Mouse (Mus musculus) lung, postnatal 4 days (tissue): ENCODE results near the gene Iqgap3.

Experiments used
- DNase-seq, 2 experiments: peaks; one replicate each; pipeline ENCODE4 v3.0.0; 2021

Gene Iqgap3

DNA sequence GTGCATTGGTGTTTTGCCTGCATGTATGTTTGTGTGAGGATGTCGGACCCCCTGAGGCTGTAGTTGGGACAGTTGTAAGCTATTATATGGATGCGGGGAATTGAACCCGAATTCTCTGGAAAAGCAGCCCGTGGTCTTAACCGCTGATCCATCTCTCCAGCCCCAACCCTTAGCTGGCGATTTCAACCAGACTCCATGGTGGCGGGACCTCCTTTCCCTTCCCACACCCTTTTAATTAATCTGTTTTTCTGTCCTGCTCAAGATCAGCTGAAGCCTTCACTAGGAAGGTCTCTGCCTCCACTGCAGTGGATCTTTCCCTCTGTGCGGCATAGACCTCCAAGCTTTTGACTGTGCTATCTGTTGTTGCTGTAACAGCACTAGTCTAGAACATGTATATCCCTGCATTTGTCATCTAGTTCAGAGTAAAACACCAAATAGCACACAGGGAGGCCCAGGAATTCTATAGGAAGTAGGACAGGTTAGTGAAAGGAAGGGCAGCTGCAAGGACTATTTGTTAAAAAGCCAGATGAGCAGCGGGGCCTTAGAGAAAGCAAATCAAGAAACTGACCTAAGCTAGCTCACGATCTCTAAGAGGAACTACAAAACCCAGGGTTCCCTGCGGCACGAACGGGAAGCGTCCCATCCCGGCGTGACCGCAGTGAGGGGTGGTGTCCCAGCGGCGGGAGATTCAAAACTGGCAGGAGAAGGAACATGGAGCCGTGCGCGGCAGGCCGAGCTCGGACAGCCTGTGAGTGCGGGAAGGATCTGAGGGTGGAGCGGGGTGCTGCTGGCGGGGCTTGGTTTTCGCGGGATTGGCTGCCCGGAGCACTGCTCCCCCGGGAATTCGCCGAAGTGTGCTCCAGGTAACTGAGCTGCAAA lies at the start of gene Iqgap3:
Iqgap3 (plus strand) TSS at position 627 of the 879 bp plus-strand sequence.
- DNase-seq = peak; percentile 92

DNA sequence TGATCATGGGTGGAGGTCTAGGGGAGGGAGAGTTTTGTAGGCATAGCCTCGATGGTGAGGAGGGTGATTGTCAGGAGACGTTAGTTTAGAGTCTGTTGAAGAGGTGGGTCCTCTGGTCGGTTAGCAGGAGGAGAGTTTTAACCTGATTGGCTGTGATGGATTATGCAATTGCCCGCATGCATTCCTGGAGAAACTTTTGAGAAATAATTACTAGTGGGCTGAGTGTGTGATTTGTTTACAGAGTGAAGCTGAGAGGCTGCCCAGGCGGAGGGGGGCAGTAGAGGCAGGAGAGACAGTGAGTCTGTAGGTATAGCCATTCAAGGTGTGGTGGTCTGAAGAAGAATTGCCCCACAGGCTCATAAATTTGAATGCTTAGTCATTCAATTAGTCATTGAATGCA lies 48.3 kb upstream of the Iqgap3 start:
- DNase-seq = peak; percentile 24 to 65

DNA sequence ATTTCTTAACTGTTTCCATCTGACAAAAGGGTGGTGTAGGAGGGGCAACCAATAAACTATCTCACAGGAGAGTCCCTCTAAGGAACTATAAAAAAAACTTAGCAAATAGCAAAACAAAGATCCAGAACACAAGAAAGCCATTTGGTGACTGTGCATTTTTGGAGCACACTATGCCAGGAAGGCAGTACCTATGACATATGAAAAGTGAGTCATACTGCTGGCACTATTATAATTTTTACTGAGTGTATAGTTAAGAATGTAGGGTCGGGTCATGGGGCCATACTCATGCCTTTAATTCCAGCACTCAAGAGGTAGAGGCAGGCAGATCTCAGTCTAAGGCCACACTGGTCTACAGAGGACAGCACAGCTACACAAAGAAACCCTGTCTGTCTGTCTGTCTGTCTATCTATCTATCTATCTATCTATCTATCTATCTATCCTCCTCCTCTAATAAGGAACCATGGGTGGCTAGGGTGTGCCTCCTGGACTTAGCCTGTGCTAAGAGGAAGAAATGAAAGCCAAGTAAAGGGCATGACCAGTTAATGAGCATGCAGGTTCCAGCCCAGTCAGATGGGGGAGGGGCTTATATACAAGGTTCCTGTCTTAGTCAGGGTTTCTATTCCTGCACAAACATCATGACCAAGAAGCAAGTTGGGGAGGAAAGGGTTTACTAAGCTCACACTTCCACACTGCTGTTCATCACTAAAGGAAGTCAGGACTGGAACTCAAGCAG lies 46.0 kb upstream of the Iqgap3 start:
- no peak for DNase-seq

DNA sequence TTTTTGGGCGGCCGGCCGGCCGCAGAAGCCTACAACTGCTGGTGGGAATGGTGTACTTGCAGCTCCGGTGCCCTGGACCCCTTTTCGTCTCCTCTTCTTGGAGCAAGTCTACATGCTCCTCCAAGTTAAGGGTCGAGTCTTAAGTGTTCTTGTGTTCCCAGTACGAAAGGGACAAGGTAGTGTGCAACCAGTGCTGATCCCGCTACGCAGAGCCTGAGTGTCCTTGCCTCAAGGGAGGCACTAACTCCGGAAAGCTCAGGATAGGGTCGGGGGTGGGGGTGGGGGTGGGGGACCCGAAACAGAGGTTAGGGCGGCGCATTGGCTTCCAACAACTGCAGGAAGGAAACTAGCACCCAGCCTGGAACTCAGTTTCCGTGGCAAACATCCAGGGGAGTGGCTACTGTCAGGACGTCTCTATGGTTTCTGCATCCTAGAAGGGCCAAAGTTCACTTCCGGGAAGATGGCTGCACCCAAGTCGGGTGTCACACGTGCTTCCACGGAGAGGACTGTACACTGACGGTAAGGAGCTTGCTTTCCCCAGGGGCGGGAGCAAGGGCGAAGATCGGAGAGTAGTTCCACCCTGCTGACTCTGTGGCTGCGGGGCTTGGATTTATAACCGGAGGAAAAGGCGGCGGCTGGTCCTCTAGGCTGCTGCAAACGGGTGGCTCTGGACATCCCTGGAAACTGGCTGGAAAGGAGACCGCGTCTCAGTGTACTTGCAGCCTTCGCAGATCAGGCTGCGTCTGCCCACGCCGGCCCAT lies 38.9 kb upstream of the Iqgap3 start, which contains the start of gene Gpatch4:
Gpatch4 (plus strand) TSS at position 448 of the 761 bp plus-strand sequence.
- DNase-seq = peak; percentile 84 to 88

DNA sequence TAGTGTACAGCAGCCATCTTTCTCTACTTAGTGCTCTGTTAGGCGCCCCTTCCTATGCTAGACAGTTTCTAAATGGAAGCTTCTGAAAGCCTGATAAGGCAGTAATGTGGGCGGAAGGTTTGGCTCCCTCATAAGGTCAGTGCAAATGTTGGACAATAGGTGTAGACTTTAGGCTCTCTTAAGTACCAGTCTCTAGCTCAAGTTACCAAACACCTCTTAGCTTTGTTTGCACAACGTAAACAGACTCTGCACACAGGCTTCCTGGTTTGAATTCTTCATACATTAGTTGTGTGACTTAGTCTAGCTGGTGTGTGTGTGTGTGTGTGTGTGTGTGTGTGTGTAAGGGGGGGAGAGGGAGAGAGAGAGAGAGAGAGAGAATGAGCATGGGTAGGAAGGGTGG lies 32.2 kb upstream of the Iqgap3 start:
- peak in 1 of 2 experiments; percentile 33 for DNase-seq

DNA sequence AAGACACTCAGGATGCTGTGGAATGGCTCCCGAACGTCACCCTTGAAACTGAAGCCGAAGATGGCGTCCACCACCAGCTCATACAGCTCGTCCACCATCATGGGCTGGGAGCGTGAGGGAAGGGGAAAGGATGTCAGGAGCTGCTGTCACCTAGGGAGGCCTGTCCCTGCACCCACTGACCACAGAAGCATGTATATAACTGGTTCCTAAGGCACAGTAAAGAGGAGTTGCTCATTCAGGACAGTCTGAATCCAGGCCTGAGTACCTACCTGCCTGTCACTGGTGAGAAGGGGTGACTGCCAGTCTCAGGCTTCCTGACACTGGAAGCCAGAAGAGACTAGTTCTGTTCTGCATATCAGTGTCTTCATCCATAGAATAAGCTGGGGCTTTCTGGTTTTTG lies 24.7 kb upstream of the Iqgap3 start:
- DNase-seq = no peak

DNA sequence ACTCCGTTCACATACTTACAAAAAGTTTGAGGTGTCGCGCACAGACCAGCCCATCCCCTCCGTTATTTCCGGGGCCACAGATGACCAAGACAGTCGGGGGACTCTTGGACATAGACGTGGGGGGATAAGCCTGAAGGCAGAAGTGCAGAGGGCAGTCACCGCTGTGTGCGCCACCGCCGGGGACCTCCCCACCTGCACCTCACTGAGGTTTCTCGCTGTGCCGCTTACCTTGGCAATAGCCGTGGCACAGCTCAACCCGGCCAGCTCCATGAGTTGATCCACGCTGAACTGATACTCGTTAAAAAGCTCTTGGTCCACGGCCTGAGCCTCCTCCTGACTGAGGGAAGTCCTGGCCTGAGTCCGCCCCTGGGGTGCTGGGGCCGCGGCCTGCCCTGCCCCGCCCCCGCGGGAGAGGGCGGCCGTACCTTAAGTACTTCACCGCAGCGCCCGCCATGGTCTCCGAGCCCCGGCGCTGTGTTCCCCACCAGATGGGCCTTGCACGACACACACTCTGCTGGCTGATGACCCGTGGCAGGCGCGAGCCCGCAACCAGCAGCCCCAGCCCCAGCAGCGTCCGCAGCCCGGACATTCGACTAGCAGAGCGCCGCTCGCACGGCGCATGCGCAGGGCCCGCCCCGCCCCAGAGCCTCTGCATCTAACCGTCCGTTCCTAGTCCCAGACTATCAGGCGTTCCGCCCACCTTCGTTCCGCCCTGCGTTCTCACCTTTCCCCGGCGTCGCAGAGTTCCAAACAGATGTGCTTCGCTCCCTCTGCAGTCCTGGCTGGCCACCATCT lies 23.7 kb upstream of the Iqgap3 start, which contains the start of gene Naxe:
Naxe (minus strand) TSS at position 594 of the 795 bp plus-strand sequence.
- peak; percentile 89 to 92 for DNase-seq

DNA sequence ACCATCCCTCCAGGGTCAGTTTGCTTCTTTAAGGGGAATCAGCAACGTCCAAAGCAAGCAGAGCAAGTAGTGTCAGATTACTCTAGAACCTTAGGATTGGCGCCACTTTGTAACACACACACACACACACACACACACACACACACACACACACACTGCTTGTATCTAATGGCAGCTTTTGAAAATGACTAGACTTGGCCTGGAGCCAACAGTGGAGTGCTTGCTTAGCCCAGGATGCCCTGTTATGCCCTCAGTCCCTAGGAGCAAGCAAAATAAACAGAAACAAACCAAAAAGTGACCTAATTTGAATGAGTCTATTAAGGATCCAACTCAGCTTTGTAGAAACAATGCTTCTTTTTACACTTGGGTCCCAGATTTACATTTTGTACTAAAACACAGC lies 13.4 kb upstream of the Iqgap3 start:
- peak; percentile 58 to 66 for DNase-seq

DNA sequence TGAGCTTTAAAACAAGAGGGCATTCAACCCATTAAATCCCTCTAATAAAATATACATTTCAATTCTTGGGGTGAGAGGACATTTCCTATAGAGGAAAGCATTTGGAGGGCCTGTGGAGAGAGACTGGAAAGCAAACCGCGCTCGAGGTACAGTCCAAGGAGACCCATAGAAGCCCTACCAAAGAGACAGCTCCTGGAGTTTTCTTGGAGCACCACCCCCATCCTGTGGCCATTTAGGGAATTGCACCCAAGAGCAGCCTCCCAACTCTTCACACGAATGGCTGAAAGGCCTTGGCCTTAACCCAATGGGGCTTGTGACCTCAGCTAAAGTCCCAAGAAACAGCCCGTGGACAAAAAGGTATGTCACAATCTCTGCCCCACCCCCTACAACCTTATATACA lies 10.0 kb upstream of the Iqgap3 start:
- peak; percentile 78 to 91 for DNase-seq

DNA sequence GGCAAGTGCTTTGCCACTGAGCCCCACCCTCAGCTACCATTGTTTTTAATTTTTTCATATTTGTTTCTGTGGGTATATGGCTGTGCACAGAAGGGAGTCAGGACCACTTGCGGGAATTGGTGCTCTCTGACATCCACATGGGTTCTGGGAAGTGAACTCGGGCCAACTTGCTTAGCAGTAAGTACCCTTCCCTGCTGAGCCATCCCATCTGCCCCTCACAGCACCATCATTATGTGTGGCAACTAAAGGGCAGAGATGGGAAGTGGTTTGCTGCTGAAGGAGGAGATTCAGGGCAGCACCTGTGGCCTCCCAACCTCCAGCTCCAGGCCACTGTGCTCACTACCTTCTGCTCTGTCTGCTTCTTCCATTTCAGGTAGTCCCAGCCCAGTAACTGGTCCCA lies 8.1 kb upstream of the Iqgap3 start:
- no peak for DNase-seq

DNA sequence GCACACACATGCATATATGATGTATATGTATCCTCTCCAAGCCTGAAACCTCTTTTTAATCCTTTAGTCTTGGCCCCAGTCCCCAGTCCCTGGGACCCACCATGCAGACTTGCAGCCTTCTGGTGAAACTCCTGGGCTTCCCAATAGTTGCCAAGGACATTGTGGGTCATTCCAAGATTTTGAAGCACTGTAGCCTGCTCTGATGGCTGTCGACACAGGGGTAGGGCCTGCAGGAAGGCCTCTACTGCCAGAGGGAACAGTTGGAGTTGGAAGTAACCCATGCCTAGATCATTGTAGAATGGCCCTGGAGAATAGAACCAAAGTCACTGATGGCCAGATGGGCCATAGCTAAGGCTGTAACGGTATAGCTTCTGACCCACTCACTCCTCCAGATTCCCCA lies 7.4 kb upstream of the Iqgap3 start:
- no peak for DNase-seq

DNA sequence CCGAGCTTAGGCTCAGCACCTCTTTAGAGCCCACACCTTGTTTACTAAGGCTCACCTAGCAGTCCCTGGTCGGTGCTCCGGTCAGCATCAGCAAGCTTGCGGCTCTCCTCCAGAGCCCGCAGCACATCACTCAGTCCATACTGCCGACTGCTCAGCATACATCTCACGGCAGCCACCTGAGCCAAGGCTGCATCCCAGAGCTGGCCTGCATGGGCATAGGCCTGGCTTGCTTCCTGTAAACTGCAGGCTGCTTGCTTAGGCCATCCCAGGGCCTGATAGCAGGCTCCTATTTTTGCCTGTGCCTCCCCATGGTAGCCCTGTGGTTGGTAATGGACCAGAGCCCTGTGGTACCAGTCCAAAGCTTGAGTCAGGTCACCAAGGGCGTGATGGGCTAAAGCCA lies 7.0 kb upstream of the Iqgap3 start:
- no peak for DNase-seq

DNA sequence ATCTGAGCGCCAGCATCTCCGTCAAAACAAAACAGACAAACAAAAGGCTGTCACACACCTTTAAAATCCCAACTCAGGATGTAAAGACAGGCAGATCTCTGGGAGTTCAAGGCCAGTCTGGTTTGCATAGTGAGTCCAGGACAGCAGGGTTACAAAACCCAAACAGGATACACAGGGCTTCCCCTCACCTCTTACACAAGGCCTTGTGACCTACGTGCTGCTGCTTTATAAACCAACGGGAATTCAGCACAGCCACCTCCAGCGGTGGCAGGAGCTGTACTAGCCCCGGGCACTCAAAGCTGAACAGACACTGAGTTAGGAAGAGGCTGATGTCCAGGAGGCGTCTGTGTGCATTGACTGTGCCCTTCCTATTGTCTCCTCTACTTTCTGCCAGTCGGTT lies 4.3 kb upstream of the Iqgap3 start:
- DNase-seq = no peak

DNA sequence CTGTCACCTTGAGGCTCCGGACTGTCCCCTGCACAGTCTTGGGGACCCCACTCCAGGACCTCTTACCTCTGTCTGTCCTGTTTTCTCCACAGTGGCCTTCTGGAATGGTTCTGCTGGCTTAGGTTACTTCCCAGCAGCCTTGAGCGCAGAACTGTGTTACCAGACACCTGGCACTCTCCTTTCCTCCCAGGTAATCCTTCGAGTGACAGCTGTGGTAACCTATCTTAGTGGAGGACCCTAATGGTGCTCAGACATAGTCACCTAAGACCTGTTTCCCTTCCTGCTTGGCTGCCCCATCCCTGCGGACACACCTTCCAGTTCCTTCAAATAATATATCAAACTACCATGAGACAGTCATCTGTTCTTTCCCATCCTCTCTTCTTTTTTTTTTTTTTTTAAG lies 3.6 kb upstream of the Iqgap3 start, which contains the start of gene Ttc24:
Ttc24 (minus strand) TSS at position 101 of the 400 bp plus-strand sequence.
- DNase-seq = no peak

DNA sequence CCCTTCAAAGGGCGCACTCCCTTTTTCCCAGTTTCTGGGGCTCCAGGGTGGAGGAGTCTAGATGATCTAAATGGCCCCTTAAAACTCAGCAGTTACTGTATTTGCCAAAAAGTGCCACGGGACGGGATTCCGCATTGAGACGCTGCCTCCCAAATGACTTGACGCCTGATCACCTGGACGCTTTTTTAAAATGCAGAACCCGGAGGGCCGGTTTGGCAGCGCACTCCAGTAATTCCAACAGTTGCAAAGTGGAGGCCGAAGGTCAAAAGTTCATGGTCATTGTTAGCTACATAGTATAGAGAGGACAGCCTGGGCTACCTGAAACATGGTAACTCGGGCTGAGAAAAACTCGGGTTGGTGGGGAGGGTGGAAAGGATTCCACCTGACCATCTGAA lies 450 bp downstream of the Iqgap3 start:
- no peak for DNase-seq

DNA sequence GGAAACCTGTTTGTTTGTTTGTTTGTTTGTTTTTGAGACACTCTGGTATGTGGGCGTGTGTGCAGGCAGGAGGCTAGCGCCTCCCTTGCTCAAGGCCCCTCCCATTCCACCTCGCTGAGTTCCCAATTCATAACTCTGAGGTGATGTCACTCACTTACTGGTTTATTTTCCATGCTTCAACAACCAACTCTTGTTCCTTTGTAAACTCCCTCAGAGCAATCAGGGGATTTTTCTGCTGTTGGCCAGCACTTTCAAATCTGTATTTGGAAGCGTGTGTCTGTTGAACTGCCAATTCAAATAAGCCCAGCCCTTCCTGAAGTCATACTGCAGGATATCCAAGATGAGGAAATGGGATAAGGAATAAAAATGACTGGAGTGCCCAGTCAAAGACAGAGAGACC lies 892 bp downstream of the Iqgap3 start:
- DNase-seq = peak; percentile 50 to 58

DNA sequence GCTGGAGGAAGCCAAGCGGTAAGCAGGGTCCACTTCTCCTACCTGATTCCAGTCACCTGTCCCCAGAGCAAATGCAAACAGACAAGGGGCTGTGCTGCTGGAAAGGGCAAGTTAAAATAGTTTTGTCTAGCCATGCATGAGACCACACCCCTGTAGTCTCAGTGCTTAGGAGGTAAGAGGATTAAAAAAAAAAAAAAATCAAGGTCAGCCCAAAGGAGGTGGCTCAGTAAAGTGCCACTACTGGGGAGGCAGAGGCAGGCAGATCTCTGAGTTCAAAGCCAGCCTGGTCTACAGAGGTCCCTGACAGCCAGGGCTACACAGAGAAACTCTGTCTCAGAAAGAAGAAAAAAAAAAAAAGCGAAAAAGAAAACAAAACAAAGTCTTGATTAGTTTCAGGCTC lies 2.2 kb downstream of the Iqgap3 start:
- no peak for DNase-seq

DNA sequence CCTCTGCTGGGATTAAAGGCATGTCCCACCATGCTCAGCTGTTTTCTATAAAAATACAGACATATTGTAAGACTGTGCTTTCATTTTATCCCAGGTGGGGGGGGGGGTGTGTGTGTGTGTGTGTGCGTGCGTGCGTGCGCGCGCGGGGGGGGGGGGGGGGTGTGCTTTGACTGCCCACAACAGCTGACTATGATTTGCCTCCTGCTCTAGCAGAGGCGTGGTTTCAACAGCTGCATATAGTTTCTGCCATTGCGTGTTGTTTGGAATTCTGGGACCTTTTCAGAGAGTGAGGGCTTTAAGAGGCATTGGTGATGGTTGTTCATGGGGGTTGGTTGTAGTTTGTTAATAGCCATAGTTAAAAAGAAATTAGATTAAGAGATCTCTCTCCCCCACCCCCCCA lies 3.7 kb downstream of the Iqgap3 start:
- DNase-seq = no peak

DNA sequence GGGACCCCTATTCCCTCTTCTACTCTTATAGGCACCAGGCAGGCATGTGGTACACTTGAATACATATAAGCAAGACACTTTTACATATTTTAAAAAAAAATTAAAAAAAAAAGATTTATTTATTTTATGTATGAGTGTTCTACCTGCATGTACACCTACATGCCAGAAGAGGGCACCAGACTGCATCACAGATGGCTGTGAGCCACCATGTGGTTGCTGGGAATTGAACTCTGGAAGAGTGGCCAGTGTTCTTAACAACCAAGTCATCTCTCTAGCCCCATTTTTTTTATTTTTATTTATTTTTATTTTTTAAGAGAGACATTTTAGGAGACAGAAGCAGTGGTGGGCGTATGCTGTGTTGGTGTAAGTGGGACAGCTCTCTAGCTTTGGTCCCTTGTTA lies 5.9 kb downstream of the Iqgap3 start:
- peak in 1 of 2 experiments; percentile 54 for DNase-seq

DNA sequence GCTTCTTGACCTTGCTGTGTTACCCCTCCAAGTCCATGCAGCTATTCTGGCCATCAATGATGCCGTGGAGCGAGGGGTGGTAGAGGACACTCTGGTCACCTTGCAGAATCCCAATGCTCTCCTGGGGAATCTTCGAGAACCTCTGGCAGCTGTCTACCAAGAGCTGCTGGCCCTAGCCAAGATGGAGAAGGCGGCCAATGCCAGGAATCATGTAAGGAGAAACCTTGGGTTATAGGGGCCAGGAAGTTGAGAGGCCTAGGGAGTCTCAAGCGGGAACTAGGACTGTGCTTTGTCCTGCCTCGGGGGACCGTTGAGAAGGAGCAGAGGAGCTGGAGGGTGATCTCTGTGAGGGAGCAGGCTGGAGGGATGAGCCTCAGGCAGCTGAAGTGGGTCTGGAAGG lies 8.3 kb downstream of the Iqgap3 start:
- DNase-seq = no peak

DNA sequence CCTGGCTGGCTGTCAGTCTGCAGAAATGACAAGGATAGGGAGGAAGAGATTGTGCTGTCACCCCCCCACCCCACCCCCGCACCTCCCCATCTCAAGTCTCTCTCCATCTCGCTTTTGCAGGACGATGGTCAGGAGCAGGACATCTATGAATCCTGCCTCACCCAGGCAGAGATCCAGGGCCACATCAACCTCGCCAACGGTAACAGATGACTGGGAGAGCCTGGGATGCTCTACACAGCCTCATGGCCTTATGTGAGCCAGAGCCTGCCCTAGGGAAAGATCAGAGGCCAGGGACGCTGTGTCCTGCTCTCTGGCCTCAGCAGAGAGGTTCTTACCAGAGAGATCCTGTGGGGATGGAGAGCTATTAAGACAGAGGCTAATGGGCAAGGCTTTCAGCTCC lies 8.8 kb downstream of the Iqgap3 start:
- no peak for DNase-seq

DNA sequence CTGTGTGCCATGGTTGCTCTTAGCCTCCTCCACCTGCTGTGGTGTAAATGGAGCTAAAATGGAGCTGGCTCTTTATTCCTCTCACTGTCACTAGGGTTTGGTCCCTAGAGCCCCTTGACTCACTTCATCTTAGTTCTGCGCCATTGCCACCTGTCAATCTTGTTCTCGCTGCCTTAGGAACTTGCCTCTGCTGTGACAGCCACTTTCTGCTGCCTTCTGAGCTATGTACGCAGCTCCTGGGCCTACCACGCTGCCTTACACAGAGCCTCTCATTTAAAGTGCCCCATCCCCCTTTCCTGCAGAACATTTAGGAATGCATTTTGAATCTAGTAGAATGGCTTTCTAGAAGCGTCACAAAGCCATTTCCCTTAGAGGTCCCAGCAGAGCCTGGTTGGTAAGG lies 12.4 kb downstream of the Iqgap3 start:
- no peak for DNase-seq
